Mouse (Mus musculus) yolk sac, embryonic 10.5 days (tissue): ENCODE measurements around the gene Pigo.
A peak's percentile ranks its signal among the peaks of the same experiment; 100 is the strongest.

Experiments
- DNase-seq: peaks from one replicate; pipeline ENCODE4 v3.0.0-alpha.2; 2017; ENCODE audit warnings: low spot score

Gene Pigo

GRCm38 (mm10) chr4:43037860-43038566 lies 12.4 kb upstream of the Pigo start:
- no peak for DNase-seq

GRCm38 (mm10) chr4:43036356-43036755 lies 10.7 kb upstream of the Pigo start:
- no peak for DNase-seq

GRCm38 (mm10) chr4:43035851-43036250 lies 10.2 kb upstream of the Pigo start:
- no peak for DNase-seq

GRCm38 (mm10) chr4:43033481-43033880 lies 7.9 kb upstream of the Pigo start:
- no peak for DNase-seq

- DNase-seq: no peak
These were observed 6.9 kb upstream of the Pigo start for GRCm38 (mm10) chr4:43032501-43032900.

- DNase-seq: peak; percentile 92
These were observed 5.8 kb upstream of the Pigo start, which contains the start of gene Stoml2 for GRCm38 (mm10) chr4:43031237-43031995. Gene Stoml2, minus strand, starts transcription at chr4:43031710.

- no peak for DNase-seq
These were observed 5.2 kb upstream of the Pigo start for GRCm38 (mm10) chr4:43030780-43031230.

- no peak for DNase-seq
These were observed 4.7 kb upstream of the Pigo start for GRCm38 (mm10) chr4:43030352-43030751.

GRCm38 (mm10) chr4:43029749-43030148 lies 4.1 kb upstream of the Pigo start:
- DNase-seq: no peak

- DNase-seq: no peak
These were observed 3.5 kb upstream of the Pigo start for GRCm38 (mm10) chr4:43029121-43029520.

GRCm38 (mm10) chr4:43024673-43025072 lies 946 bp downstream of the Pigo start:
- DNase-seq: no peak

- no peak for DNase-seq
These were observed 4.3 kb downstream of the Pigo start for GRCm38 (mm10) chr4:43021341-43021740.

GRCm38 (mm10) chr4:43020876-43021275 lies 4.7 kb downstream of the Pigo start:
- no peak for DNase-seq

- DNase-seq: no peak
These were observed 5.8 kb downstream of the Pigo start for GRCm38 (mm10) chr4:43019641-43020465.

GRCm38 (mm10) chr4:43019176-43019575 lies 6.4 kb downstream of the Pigo start:
- no peak for DNase-seq

- no peak for DNase-seq
These were observed 7.5 kb downstream of the Pigo start for GRCm38 (mm10) chr4:43018156-43018555.

GRCm38 (mm10) chr4:43012091-43012490 lies 13.5 kb downstream of the Pigo start:
- no peak for DNase-seq

- DNase-seq: peak; percentile 90
These were observed 15.2 kb downstream of the Pigo start, which contains the start of gene Fancg for GRCm38 (mm10) chr4:43010161-43011038. Gene Fancg, minus strand, starts transcription at chr4:43010506.

- DNase-seq: no peak
These were observed 19.9 kb downstream of the Pigo start for GRCm38 (mm10) chr4:43005765-43006164.

GRCm38 (mm10) chr4:43004951-43005350 lies 20.7 kb downstream of the Pigo start:
- DNase-seq: no peak

- peak; percentile 48 for DNase-seq
These were observed 22.7 kb downstream of the Pigo start for GRCm38 (mm10) chr4:43002756-43003439.
